Mouse (Mus musculus) bone marrow macrophage, adult 2 months (primary cell): ENCODE measurements around the gene Psmb8.

Experiments used
- CTCF ChIP-seq: IDR thresholded peaks from 2 replicates; pipeline ENCODE4 v1.5.1; 2012; ENCODE audit warnings: low read depth, mild to moderate bottlenecking, low read length, moderate library complexity
- POLR2A ChIP-seq: IDR thresholded peaks from 2 replicates; pipeline ENCODE4 v1.6.1; 2012; ENCODE audit warnings: mild to moderate bottlenecking, low read depth, low read length, borderline replicate concordance

DNA sequence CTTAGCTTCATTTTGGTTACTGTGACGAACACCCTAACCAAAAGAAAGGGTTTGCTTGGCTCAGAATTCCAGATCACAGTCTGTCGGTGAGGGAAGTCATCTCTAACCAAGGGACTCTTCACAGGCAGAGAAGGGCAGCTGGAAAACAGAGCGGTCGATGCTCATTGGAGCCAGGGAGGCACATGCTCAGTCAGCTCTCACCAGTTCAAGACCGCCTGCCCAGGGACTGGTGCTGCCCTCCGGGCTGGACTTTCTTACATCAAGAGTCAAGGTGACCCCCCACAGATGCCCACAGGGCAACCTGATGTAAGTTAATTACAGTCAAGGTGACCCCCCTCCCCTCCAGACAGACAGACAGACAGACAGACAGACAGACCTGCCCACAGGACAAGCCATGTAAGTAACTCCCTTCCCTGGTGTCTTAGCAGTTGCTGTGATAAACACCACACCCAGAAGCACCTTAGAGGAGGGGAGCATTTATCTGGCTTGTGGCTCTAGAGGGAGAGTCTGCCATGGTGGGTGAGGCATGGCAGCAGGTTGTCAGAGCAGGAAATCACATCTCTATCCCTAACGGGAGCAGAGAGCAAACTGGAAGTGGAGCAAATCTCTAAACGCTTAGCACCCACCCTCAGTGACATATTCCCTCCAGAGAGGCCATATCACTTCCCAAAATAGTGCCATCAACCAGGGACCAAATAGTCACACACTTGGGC is 19.9 kb downstream of the Psmb8 start:
- TF ChIP-seq CTCF (no peak), POLR2A (no peak)
